Mouse (Mus musculus) C2C12 (cell line): Measurements from ENCODE around the gene Polr2i. TPM values are rescaled to one million over a fixed set of nuclear protein-coding genes. Genes with fewer than 3 reads are reported as not detected.

Experiments used
- H3K27me3 ChIP-seq: one replicate; pipeline ENCODE4 v1.6.1; 2011; ENCODE audit not compliant: control insufficient read depth, insufficient read depth, insufficient read length
- H3K36me3 ChIP-seq: one replicate; pipeline ENCODE4 v1.6.1; 2011; ENCODE audit not compliant: control insufficient read depth, insufficient read depth
- H3K4me3 ChIP-seq: one replicate; pipeline ENCODE4 v1.5.1; 2011; ENCODE audit warnings: mild to moderate bottlenecking, control low read depth; ENCODE audit not compliant: poor library complexity, insufficient read depth, severe bottlenecking
- H3K79me2 ChIP-seq: one replicate; pipeline ENCODE4 v1.6.1; 2011; ENCODE audit not compliant: control insufficient read depth, insufficient read depth
- H3K79me3 ChIP-seq: one replicate; pipeline ENCODE4 v1.6.1; 2011; ENCODE audit warnings: low read depth, control low read depth
- H3ac ChIP-seq: one replicate; pipeline ENCODE3; 2011; ENCODE audit warnings: low read depth; ENCODE audit not compliant: control insufficient read depth, insufficient read length
- CEBPB ChIP-seq: IDR thresholded peaks from one replicate; pipeline ENCODE4 v1.6.1; 2011; ENCODE audit warnings: low read depth, mild to moderate bottlenecking, control low read depth, moderate library complexity
- CTCF ChIP-seq: IDR thresholded peaks from one replicate; pipeline ENCODE4 v1.5.1; 2011; ENCODE audit not compliant: control insufficient read depth, insufficient read depth, insufficient read length
- FOSL1 ChIP-seq: IDR thresholded peaks from one replicate; pipeline ENCODE4 v1.8.0; 2011; ENCODE audit warnings: mild to moderate bottlenecking, low read length; ENCODE audit not compliant: poor library complexity, insufficient read depth, severe bottlenecking
- MAX ChIP-seq: IDR thresholded peaks from one replicate; pipeline ENCODE4 v1.6.1; 2011; ENCODE audit warnings: mild to moderate bottlenecking, control low read depth
- MYOD1 ChIP-seq: IDR thresholded peaks from one replicate; pipeline ENCODE4 v1.6.1; 2011; ENCODE audit warnings: low read depth; ENCODE audit not compliant: control insufficient read depth, insufficient read length
- MYOG ChIP-seq: IDR thresholded peaks from one replicate; pipeline ENCODE4 v1.6.1; 2011; ENCODE audit not compliant: control insufficient read depth, insufficient read length; ENCODE audit errors: extremely low read depth
- USF1 ChIP-seq: IDR thresholded peaks from one replicate; pipeline ENCODE4 v1.6.1; 2011; ENCODE audit warnings: low read depth, mild to moderate bottlenecking, control low read depth, moderate library complexity
- polyA plus RNA-seq: library from polyadenylated mRNA; unstranded; fragments of >200 nt; fragmentation: generic; extraction: Trizol; gene quantifications from one replicate; pipeline ENCODE4 v1.2.1, GENCODE M21; 2012; ENCODE audit warnings: missing spikeins

Polr2i gene
- polyA plus RNA-seq, 1 experiment, result 175 TPM

GRCm38 (mm10) chr7:30265041-30265440 is 33.3 kb downstream of the Polr2i start:
- H3K79me2 ChIP-seq, result no peaks in the 10 kb centered on the region
- no peaks in the 10 kb centered on the region for H3K79me3 ChIP-seq
- H3K27me3 ChIP-seq, result no peaks in the 10 kb centered on the region
- peaks cover 14% of the 10 kb centered on the region for H3K36me3 ChIP-seq
- TF ChIP-seq CTCF (no peak), MAX (no peak), USF1 (no peak), CEBPB (no peak), FOSL1 (no peak), MYOD1 (no peak), MYOG (no peak)
- no peak overlapping the region for H3K4me3 ChIP-seq
- no peak overlapping the region for H3ac ChIP-seq

DNA sequence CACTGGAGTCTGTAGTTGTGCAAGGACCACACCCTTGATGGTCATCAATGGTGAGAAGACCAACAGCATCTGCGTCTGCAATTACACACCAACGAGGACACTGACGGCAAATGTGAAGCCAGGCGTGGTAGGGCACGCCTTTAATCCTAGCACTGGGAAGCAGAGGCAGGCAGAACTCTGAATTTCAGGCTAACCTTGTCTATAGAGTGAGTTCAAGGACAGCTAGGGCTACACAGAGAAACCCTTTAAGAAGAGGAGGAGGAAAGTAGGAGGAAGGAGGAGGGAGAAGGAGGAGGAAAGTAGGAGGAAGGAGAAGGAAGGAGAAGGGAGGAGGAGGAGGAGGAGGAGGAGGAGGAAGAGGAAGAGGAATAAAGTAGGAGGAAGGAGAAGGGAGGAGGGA is 33.8 kb downstream of the Polr2i start:
- no peaks in the 10 kb centered on the region for H3K79me3 ChIP-seq
- H3K36me3 ChIP-seq, result peaks cover 14% of the 10 kb centered on the region
- H3K4me3 ChIP-seq, result no peak overlapping the region
- H3ac ChIP-seq, result no peak overlapping the region
- no peaks in the 10 kb centered on the region for H3K79me2 ChIP-seq
- TF ChIP-seq FOSL1 (no peak), CTCF (no peak), MYOD1 (no peak), MAX (no peak), CEBPB (no peak), MYOG (no peak), USF1 (no peak)
- H3K27me3 ChIP-seq, result no peaks in the 10 kb centered on the region

GRCm38 (mm10) chr7:30265935-30266334 is 34.2 kb downstream of the Polr2i start:
- H3K4me3 ChIP-seq, result no peak overlapping the region
- H3K27me3 ChIP-seq, result no peaks in the 10 kb centered on the region
- no peaks in the 10 kb centered on the region for H3K79me3 ChIP-seq
- H3K36me3 ChIP-seq, result peaks cover 14% of the 10 kb centered on the region
- no peak overlapping the region for H3ac ChIP-seq
- TF ChIP-seq MYOD1, result no peak
- no peak for TF ChIP-seq CEBPB
- no peak for TF ChIP-seq FOSL1
- no peak for TF ChIP-seq CTCF
- TF ChIP-seq MAX, result no peak
- TF ChIP-seq USF1, result no peak
- TF ChIP-seq MYOG, result no peak
- no peaks in the 10 kb centered on the region for H3K79me2 ChIP-seq

DNA sequence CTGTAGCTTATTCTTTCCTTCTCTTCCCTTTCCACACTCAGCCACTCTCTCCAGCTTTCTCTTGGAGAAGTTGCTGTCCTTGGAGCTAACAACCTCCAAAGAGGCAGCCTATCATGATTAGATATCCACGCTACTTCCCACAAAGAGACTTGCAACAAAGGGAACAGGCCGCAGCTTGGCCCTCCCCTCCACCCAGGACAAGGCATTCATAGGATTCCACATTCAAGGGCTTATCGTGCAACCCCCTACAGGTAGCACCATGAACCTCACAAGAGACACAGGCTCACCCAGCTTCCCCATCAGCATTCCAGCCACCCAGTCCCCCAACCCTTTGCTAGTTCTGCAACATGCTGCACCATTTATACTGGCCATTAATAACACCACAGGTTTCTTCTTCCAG is 35.0 kb downstream of the Polr2i start:
- Histone ChIP-seq H3K27me3 (no peaks in the 10 kb centered on the region), H3K36me3 (peaks cover 14% of the 10 kb centered on the region), H3K79me2 (no peaks in the 10 kb centered on the region), H3ac (no peak overlapping the region), H3K4me3 (no peak overlapping the region), H3K79me3 (no peaks in the 10 kb centered on the region)
- TF ChIP-seq USF1, result no peak
- TF ChIP-seq CTCF, result no peak
- no peak for TF ChIP-seq CEBPB
- no peak for TF ChIP-seq MYOG
- TF ChIP-seq FOSL1, result no peak
- TF ChIP-seq MYOD1, result no peak
- no peak for TF ChIP-seq MAX

- TF ChIP-seq MAX, result no peak
- TF ChIP-seq FOSL1, result no peak
- TF ChIP-seq CTCF, result no peak
- TF ChIP-seq MYOD1, result no peak
- TF ChIP-seq USF1, result no peak
- TF ChIP-seq CEBPB, result no peak
- no peak for TF ChIP-seq MYOG
- Histone ChIP-seq H3K79me3 (no peaks in the 10 kb centered on the region), H3K4me3 (no peak overlapping the region), H3K79me2 (no peaks in the 10 kb centered on the region), H3ac (no peak overlapping the region), H3K36me3 (peaks cover 9% of the 10 kb centered on the region), H3K27me3 (no peaks in the 10 kb centered on the region)
These were observed 37.9 kb downstream of the Polr2i start for GRCm38 (mm10) chr7:30269641-30270040.

- H3K4me3 ChIP-seq, result no peak overlapping the region
- H3K36me3 ChIP-seq, result no peaks in the 10 kb centered on the region
- H3K27me3 ChIP-seq, result no peaks in the 10 kb centered on the region
- H3K79me3 ChIP-seq, result no peaks in the 10 kb centered on the region
- H3ac ChIP-seq, result no peak overlapping the region
- TF ChIP-seq USF1 (no peak), FOSL1 (no peak), MYOG (no peak), MYOD1 (no peak), CTCF (no peak), MAX (no peak), CEBPB (no peak)
- H3K79me2 ChIP-seq, result peaks cover 9% of the 10 kb centered on the region
These were observed 42.6 kb downstream of the Polr2i start for GRCm38 (mm10) chr7:30274383-30274782.
